Mouse (Mus musculus): Measurements from ENCODE around the gene Tyw3.
A peak's percentile ranks its signal among the peaks of the same experiment; 100 is the strongest.
"Not testable (repeated sequence)": the region's sequence is repeated elsewhere in the genome, so short reads cannot be mapped to it uniquely, and the experiment has no call there.

Tyw3 gene

DNA sequence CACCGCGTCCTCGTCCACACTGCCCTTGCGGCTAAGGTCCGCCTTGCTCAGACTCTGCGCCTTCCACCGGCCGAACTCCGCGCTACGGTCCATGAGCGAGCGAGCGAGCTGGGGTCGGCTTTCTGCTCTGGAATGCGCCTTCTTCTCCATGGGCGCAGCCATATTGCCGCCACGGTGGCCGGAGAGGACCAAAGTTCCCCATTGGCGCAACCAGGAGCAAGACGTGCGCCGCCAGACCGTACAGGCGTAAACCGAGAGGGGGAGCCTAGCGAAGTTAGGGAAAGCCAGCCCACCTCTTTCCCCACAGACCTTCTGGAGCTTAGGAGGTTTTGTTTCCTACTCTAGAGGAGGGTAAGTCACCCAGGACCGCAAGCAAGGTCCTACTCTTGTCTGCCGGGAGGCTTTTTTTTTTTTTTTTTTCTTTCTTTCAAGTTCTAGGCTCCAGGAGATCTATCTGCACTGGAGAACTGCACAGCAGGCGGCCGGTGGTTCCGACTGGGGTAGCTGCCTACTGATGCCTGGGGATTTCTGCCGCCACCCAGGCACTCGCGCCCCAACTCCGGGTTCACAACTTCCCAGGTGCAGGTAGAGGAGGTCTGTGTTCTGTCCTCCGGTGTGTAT lies at the start of gene Tyw3:
Gene Tyw3, minus strand, starts transcription at position 171 of the 621 bp plus-strand sequence.
- peak; percentile 90 for DNase-seq (ENCODE audit: low spot score in 2 of 2)

DNA sequence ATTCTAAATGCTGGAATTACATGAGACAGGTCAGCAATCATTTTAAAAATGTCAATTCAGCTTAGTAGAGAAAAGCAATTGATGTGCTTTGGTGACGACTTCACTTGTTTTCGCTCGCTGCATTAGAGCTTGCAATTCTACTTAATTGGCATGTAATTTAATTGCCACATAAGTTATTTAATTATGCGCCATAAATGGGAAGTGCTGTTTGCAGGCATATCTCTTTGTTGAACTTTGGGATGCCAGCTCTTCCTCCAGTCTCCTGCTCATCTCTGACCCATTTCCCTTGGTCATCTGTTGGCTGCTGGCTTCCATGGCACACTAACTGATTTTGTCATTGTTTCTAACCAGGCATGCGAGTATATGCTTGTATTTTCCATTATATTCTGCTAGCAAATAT lies 36.2 kb upstream of the Tyw3 start:
- no peak for DNase-seq (ENCODE audit: low spot score in 2 of 2)

DNA sequence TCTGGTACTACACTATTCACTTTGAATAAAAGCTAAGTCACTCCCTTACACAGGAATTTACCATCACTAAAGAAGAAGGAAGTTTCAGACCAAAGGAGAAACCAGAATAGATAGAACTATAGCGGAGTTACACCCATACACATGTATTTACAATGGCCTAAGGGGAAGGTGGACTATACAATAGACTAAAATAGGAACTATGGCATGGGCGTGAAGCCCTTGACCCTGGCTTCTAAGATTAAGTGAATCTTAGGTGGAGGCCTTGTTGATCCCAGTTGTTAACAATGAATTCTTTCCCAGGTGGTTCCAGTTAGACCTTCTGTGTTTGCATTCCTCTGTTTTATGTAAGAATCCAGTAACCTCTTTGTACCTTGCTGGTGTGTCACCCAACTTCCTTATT lies 34.4 kb upstream of the Tyw3 start:
- not testable (repeated sequence) for DNase-seq (ENCODE audit: low spot score in 2 of 2)

DNA sequence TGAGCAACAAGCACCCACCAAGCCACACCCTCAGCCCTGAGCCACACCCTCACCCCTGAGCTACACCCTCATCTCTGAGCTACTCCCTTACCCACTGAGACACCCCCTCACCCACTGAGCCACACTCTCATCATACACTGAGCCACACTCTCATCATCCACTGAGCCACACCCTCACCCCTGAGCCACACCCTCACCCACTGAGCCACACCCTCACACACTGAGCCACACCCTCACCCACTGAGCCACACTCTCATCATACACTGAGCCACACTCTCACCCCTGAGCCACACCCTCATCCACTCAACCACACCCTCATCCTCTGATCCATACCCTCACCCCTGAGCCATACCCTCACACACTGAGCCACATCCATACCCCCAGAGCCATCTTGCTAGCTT lies 31.4 kb upstream of the Tyw3 start:
- no peak for DNase-seq (ENCODE audit: low spot score in 2 of 2)

DNA sequence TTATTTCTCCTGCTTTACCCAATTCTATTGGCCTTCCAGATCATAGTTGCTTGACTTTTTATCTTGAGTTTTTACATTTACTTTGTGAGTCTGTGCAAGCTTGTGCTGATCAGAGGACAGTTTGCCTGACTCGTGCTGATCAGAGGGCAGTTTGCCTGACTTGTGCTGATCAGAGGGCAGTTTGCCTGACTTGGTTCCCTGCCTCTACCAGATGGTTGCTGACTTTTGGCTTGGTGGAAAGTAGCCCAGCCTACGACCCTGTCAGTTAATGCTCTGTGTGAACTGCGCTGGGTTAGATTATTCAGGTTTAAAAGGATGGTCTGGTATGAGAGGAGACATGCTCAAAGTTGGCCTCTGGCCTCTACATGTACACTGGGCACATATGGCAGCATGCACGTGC lies 19.2 kb upstream of the Tyw3 start:
- no peak for DNase-seq (ENCODE audit: low spot score in 2 of 2)

DNA sequence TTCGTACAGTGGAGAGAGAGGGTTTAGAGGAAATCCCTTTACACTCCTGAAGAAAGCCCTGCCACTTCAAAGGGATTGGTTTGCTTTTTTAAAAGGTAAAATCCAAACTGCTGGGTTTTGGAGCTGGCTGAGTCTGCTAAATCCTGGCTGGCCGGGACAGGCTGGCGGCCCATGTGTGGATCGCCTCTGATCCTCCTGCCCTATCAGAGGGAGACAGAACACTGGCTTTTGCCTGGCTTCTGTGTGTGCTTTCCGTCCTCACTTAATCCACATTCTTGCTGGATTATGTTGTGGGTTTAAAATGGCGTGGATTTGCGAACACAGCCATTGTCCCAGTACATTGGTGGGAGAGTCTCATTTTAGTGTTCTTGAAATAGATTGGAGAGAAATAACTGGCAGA lies 18.4 kb upstream of the Tyw3 start:
- no peak for DNase-seq (ENCODE audit: low spot score in 2 of 2)

DNA sequence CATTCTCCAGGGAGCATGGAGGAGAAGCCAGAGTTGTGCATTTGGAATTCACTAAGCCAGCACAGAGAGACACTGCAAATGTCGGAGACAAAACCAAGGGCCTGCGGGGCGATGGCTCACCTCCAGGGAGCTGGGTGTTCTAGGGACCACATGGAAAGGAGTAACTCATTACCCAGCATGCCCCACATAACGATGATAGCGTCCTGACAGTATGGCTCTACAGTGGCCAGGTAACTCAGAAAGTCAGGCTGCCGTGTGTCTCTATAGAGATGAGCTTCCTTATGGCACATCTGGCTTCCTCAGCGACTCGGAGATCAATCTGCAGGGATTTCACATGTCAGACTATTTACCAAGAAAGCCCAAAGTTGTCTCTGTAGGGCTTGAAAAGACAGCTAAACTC lies 17.9 kb upstream of the Tyw3 start:
- DNase-seq (ENCODE audit: low spot score in 2 of 2): no peak

DNA sequence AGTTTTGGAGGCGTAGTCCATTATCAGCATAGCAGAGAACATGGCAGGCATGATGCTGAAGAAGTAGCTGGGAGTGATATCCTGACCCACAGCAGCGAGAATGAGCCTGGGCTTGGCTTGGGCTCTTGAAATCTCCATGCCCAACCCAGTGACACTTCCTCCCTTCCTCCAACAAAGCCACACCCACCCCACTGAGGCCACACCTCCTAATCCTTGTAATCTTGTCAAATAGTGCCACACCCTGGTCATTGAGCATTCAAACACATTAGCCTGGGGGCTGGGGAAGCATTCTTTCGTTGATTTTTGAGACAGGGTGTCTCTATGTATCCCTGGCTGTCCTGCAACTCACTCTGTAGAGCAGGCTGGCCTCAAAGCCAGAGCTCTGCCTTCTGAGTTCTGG lies 15.0 kb upstream of the Tyw3 start:
- DNase-seq (ENCODE audit: low spot score in 2 of 2): no peak

DNA sequence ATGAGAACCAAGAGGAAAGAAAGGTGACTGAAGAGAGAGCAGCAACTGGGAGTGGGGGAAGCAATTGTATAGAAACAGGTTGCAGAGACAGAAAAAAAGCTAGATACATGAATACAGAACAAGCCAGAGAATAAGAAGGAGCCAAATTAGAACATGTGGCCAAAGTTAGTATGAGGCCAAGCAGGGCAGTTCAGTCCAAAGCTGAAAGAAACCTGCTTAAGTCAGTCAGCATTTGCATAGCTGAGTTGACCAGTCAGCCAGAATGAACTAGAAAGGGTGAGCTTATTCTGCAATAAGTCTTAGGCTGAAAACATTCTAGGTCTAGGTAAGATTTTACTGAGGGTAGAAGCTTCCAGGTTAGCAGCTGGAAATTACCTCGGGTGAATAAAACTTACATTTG lies 11.0 kb upstream of the Tyw3 start:
- no peak for DNase-seq (ENCODE audit: low spot score in 2 of 2)

DNA sequence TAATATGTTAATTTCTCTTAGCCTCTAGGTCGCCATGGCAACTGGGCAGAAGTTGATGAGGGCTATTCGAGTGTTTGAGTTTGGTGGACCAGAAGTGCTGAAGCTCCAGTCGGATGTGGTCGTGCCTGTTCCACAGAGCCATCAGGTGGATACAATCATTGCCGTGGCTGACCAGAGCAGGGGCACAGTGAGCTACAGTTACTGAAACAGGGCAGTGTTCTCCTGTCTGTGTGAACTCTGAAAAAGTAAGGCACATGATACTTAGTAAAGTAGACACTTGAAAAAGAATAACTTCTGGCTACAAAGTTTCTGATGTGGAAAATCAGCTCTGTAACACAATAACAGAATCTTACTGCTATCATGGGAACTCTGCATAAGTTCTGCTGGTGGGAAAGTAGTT lies 8.0 kb upstream of the Tyw3 start:
- no peak for DNase-seq (ENCODE audit: low spot score in 2 of 2)

DNA sequence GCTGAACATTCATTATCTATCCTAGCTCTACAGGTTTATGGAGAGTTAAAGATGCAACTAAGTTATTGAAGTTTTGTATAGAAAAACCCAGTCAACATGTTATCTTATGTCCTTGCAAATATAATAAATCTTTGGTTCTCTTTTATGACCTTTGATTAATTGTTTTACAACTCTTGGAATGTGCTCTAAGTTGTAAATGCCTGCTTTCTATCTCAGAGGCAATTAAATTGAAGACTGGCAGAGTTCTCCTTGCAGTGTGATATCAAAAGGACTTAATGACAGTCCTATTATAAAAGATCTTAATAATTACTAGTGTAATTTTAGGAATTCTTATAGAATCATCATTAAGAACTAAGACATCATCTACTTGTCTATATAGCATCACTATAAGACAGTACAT lies 5.2 kb upstream of the Tyw3 start:
- no peak for DNase-seq (ENCODE audit: low spot score in 2 of 2)

DNA sequence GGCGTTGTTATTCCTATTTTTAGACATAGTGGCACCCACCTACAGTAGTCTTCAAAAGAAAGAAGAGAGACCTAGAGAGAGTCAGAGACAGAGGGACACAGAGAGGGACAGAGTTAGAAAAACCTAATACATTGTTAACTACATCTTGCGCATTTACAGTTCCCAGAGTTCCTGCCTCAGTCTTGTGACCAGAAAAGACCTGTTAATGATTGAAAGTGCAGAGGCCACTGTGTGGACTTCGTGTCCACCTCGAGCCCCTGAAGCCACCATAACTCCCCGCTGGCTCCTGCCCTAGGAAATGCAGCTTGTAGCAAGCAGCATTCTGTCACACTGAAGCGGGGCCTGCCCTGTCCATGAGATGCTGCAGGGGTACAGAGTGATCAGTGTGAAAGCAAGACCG lies 657 bp upstream of the Tyw3 start:
- no peak for DNase-seq (ENCODE audit: low spot score in 2 of 2)

DNA sequence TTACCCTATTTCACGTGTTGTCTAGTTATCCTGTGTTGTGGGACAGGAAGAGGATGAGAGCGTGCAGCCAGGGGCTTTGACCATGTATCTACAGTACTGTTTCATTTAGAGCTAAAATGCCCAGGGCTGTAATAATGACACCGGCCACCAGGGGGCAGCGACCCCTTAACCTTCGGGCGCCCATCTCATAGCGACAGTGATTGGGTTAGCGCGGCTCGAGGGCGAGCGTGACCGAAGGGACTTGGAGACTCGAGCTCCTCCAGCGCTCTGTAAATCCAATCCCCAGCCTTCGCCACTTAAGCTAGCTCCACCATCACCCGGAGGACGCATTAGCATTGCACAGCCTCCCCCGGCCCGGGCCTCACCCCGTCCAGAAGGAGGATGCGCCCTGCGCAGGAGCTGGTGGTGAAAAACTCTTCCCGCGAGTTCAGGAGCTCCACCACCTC lies 393 bp downstream of the Tyw3 start, which contains the start of gene Cryz:
Gene Cryz, plus strand, starts transcription at position 224 of the 446 bp plus-strand sequence.
- peak; percentile 76 to 85 for DNase-seq (ENCODE audit: low spot score in 2 of 2)

DNA sequence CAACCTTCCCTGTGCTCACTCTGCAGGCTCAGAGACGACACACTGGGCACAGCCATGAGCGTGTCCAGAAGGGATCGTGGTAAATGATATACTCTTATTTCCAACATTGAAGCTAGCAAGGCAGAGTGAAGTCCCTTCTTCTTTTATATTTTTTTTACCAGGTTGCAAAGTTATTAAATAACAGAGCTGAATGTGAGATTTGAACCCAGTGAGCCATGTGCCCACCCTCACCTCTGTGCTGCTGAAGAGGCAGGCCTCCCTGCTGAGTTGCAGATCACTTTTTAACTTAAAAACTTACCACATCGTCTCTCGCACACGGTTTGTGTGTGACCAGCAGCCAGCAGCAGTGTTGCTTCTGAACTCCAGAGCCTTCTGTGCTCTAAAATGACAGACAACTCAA lies 2.7 kb downstream of the Tyw3 start:
- no peak for DNase-seq (ENCODE audit: low spot score in 2 of 2)

DNA sequence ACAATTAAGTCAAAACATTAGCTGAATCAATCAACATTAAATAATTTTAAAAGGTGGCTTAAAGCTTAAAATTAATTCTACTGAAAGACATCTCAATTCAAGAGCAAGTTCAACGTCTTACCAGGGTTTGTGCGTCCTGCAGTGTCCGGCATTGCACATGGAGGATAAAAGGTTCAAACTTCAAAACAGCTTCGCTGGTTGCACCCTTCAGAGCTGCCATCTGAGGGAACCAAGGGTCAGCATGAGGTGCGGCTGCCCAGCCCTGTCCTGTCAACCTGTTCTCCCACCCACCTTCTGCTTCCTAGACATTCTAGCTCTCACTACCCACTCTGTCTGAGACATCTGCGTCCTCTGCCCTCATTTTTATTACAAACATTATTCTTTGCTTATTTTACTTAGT lies 3.3 kb downstream of the Tyw3 start:
- no peak for DNase-seq (ENCODE audit: low spot score in 2 of 2)

DNA sequence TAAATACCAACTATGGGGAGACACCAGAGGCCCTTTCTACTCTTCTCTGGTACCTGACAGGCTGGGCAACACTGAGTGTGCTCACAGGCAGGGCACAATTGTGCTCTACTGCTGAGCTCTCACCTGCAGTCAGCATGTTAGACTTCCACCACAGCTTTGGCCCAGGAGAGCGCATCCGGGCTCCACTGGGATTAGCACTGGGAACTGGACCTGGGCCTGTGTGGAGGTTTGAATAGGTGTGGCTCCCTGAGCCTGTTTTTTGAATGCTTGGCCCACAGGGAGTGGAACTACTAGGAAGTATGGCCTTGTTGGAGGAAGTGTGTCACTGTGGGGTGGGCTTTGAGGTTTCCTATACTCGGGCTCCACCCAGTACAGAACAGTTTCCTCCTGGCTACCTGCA lies 5.3 kb downstream of the Tyw3 start:
- no peak for DNase-seq (ENCODE audit: low spot score in 2 of 2)

DNA sequence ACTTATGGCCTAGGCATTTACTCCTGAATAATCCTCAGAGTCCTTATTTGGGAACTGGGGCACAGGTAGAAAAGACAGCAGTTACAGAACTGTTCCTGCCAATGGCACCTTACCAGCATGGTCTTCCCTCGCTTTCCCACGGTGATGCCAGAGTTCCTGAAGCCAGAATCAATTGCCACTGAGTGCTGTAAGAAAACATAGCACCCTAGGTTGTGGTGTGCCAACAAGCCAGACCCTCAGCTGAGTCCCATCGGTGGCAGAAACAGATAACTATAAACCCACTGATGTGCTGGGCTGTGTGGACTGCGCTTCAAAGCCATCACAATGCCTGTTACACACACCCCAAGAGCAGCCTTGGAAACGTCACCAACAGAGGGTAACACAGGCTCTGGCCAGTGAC lies 5.9 kb downstream of the Tyw3 start:
- no peak for DNase-seq (ENCODE audit: low spot score in 2 of 2)

DNA sequence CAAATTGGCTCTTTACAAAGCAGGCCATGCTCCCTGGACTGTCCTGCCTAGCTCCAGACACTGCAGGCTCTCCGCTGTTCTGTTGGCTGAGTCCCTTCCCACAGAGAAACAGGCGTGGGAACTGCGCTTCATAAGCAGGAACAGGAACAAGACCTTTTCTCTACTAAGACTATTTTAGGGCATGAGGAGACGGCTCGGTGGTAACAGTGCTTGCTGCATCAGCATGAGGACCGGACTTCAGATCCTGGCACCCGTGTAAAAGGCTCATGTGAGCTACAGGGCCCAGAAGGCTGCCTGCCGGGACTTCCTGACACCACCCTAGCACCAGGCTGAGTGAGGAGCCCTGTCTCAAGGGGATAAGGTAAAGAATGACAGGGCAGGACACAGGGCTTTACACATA lies 12.6 kb downstream of the Tyw3 start:
- DNase-seq (ENCODE audit: low spot score in 2 of 2): peak; percentile 2 to 3

DNA sequence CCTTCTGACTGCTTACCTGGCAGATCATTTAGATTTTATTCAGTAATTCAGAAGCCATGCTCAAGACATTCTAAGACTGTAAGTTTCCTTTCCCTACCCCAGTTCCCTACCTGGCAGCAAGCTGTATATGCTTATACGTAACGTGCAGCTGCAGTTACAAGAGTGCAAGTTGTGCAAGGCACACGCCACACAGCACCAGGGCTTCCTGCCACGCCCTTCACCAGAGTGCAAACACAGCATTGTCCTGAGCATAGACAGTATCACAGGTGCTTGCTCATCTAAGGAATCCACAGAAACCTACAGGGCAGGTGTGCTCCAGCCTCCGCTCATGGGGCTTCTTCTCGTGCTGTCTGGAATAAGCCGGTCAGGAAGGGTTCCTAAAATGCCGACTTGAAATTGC lies 19.0 kb downstream of the Tyw3 start:
- DNase-seq (ENCODE audit: low spot score in 2 of 2): no peak

DNA sequence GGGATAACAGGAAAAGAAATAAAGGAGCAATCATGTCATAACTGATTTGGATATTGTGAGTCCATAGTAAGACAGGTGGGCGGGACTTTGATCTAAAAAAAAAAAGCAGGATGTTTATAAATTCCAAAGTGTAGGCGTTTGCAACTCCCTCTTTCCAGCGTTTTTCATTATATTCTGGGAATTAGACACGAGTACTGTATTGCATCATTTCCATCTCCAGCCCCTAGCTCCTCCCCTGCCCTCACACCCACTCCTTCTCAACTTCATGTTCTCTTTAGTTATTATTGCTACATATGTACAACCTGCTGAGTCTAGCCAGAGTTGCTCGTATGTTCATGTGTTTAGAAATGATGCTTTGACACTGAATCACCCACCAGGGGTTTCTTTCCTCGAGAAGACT lies 23.2 kb downstream of the Tyw3 start:
- no peak for DNase-seq (ENCODE audit: low spot score in 2 of 2)

DNA sequence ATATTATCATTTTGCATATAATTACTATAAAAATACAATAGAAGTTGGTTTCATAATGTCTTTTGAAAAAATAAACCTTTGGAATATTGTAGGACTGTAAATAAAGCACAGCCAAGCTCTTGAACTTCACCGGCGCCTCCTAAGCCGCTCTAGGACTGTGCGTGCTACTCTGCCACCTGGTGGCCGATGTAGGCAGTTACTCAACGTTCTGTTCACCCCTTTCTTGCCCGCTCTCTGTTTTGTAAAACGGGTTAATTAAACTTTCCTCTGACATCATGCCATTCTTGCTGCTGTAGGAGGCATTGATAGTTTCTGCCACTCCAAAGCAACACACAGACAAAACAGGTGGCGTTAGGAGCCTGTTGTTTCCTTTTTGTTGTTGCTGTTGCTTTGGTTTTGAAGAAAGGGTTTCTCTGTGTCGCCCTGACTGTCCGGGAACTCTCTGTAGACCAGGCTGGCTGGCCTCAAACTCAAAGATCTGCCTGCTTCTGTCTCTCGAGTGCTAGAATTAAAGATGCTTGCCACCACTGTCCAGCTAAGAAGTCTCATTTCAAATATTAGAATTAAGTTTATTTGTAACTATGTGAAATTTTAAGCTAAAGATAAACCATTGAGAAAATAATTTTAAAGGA lies 24.4 kb downstream of the Tyw3 start:
- peak; percentile 15 to 21 for DNase-seq (ENCODE audit: low spot score in 2 of 2)

DNA sequence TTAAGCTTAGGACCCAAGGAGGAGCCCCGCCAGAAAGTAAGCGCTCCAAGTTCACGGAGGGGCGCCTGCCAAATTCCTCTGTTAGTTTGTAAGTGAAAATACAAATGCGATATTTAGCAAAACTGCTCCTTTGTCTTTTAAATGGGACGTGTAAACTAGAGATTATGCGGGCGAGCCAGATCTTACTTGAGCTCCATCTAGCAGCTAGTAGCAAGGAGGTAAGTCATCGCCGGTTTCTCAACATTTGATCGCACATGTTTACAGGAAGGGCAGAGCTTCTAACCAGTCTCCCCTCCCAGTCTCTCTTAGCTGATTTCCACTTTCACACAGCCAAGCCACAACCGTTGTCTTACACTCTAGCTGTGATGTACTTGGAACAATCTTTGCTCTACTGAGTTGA lies 26.1 kb downstream of the Tyw3 start:
- no peak for DNase-seq (ENCODE audit: low spot score in 2 of 2)

DNA sequence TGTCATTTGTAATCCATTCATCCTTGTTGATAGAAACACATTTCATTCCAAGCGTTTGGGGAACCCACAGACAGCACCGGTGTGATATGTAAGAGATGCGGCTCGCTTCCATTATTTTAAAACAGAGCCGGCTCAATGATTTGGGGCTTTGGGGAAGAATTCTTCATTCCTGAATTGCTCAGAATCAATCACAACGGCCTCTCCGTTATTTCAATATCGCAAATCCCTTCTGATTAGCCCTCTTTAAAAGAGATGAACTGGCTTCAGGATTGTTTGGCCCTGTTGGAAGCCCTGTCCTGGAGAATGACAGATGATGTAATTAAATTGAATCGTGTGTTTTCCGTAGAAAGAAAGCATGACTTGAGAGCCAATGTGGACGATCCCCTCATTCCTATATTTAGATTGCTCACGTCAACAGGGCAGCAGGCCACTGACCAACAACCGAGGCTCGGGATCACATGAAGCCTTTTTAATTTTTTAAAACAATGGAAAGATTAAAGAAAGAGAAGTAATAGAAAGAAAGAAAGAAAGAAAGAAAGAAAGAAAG lies 26.8 kb downstream of the Tyw3 start:
- no peak for DNase-seq (ENCODE audit: low spot score in 2 of 2)

DNA sequence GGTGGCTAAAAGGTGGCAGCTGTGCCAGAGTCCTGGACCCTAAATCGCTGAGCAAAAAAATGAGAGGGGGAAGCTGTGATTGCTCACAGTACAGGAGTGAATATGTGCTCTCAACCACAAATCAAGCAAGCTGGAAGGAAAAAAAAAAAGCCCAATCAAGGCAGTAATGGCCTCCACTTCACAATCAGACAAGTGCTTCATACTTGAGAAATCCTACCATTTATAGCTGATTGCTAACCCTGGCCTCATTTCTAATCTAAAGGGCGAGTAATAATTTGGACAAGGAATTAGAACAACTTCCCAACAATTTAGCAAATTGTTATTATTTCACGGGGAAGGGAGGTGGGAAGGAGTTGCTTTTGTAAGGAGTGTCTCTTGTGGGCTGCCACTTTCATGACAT lies 31.5 kb downstream of the Tyw3 start:
- DNase-seq (ENCODE audit: low spot score in 2 of 2): no peak

Data from spleen, postnatal 36 days (tissue).